Mouse (Mus musculus) forebrain, embryonic 10.5 days (tissue): Measurements from ENCODE around the gene Ptn. TPM values are rescaled to one million over a fixed set of nuclear protein-coding genes. Genes with fewer than 3 reads are reported as not detected.
"Not testable (repeated sequence)": the region's sequence is repeated elsewhere in the genome, so short reads cannot be mapped to it uniquely, and the experiment has no call there.

ENCODE experiments used
- DNase-seq: peaks from one replicate; pipeline ENCODE4 v3.0.0-alpha.2; 2017; ENCODE audit warnings: low spot score; ENCODE audit errors: extremely low spot score
- H3K27ac ChIP-seq: fragments of 300-500 bp; sonication (generic); 2 replicates; pipeline ENCODE4 v1.5.1; 2016; ENCODE audit warnings: mild to moderate bottlenecking
- H3K27me3 ChIP-seq: fragments of 300-500 bp; sonication (generic); 2 replicates; pipeline ENCODE4 v1.6.1; 2016; ENCODE audit warnings: mild to moderate bottlenecking; ENCODE audit not compliant: poor library complexity, severe bottlenecking
- H3K36me3 ChIP-seq: fragments of 300-500 bp; sonication (generic); replicated peaks from 2 replicates; pipeline ENCODE4 v1.6.1; 2016; ENCODE audit warnings: mild to moderate bottlenecking, moderate library complexity
- H3K4me1 ChIP-seq: fragments of 300-500 bp; sonication (generic); 2 replicates; pipeline ENCODE4 v1.6.1; 2016
- H3K4me3 ChIP-seq: fragments of 300-500 bp; sonication (generic); 2 replicates; pipeline ENCODE4 v1.5.1; 2016; ENCODE audit warnings: mild to moderate bottlenecking, moderate library complexity
- H3K9me3 ChIP-seq: fragments of 300-500 bp; sonication (generic); 2 replicates; pipeline ENCODE4 v1.6.1; 2016; ENCODE audit warnings: mild to moderate bottlenecking, moderate library complexity
- WGBS: fragments of 180-500 bp; shearing (Covaris S2); methylation state at CpG from one replicate; pipeline ENCODE4 v1.1.7; 2016; 5-methylcytosine and 5-hydroxymethylcytosine counted together
- polyA plus RNA-seq: library from polyadenylated mRNA; unstranded; fragments of >200 nt; fragmentation: Nextera tagmentation; extraction: Ambion mirVana; gene quantifications from 2 replicates; pipeline ENCODE4 v1.2.1, GENCODE M21; 2016

The Ptn gene
- polyA plus RNA-seq, 1 experiment from 2014 or later, result 150 TPM

DNA sequence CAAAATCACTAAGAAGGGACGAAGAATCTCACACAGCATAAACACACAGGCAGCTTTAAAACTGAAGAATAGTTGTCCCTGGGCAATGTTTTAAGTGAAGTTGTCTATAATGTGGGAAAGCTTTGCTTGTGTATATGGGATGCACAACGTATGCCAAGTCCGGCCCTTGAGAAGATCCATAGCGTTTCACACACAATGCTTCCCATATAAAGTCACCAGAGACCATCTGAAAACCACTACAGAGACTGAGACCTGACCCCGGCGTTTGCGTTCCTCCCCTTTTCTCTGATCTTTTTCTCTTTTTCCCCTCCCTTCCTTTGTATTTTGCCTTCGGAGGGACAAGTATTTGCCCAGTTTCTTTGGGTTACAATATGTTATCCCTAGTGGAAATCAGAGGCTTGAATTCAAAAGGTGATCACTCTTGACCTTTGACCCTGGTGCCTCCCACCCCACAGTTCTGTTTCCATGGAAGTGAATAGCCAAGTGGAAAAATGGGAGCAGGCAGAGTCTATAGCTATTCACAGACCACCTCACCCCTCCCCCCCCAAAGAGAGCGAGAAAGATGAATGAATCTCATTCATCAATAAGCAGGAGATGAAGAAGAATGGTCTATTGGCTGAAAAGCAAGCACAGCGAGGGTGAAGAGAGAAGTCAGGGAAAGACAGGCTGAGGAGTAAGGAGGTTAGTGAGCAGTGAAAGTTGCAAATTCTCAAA, 34.2 kb downstream of the Ptn start:
- Histone ChIP-seq H3K27ac (peak overlapping the region; percentile 74), H3K9me3 (no peaks in the 10 kb centered on the region), H3K36me3 (peaks cover 19% of the 10 kb centered on the region), H3K4me1 (peaks cover 85% of the 10 kb centered on the region), H3K4me3 (peak overlapping the region; percentile 22; the same call in 1 of the 2 replicates), H3K27me3 (peaks cover 23% of the 10 kb centered on the region)
- peak; percentile 76 for DNase-seq
- 15% methylated on average over 10 of the region's 10 CpGs for WGBS

- peaks cover 28% of the 10 kb centered on the region for H3K36me3 ChIP-seq
- peaks cover 76% of the 10 kb centered on the region for H3K4me1 ChIP-seq
- peaks cover 19% of the 10 kb centered on the region for H3K27me3 ChIP-seq
- no peak overlapping the region for H3K4me3 ChIP-seq
- no peak overlapping the region for H3K27ac ChIP-seq
- DNase-seq, result no peak
- no peaks in the 10 kb centered on the region for H3K9me3 ChIP-seq
- 79% methylated on average over 2 of the region's 2 CpGs for WGBS
These were observed 37.5 kb downstream of the Ptn start for GRCm38 (mm10) chr6:36772541-36772940.

GRCm38 (mm10) chr6:36769012-36769411, 41.0 kb downstream of the Ptn start:
- WGBS, result 76% methylated on average over 3 of the region's 3 CpGs
- no peak for DNase-seq
- no peak overlapping the region for H3K27ac ChIP-seq
- peaks cover 48% of the 10 kb centered on the region for H3K36me3 ChIP-seq
- no peaks in the 10 kb centered on the region for H3K9me3 ChIP-seq
- H3K4me3 ChIP-seq, result no peak overlapping the region
- H3K4me1 ChIP-seq, result peaks cover 41% of the 10 kb centered on the region
- peaks cover 15% of the 10 kb centered on the region for H3K27me3 ChIP-seq

DNA sequence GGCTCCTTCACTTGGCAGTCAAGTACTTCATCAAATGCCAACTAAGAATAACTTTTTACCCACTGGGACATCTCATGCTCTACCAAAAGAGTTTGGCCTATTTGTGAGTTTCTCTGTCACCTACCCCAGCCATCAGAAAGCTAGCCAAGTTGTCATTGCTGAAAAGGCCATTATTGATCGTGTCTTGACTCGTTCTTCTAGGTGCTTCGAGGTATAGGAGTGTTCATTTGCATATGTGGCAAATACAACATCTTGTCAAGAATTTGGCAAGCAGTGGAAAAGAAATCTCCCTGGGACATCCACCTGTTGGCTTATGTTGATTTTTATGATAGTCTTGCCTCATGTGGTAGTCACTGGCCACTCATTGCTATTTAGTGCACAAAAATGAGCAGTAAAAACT, 43.1 kb downstream of the Ptn start:
- peaks cover 39% of the 10 kb centered on the region for H3K36me3 ChIP-seq
- H3K27ac ChIP-seq, result no peak overlapping the region
- H3K4me3 ChIP-seq, result no peak overlapping the region
- H3K27me3 ChIP-seq, result peaks cover 4% of the 10 kb centered on the region
- no peak for DNase-seq
- no peaks in the 10 kb centered on the region for H3K9me3 ChIP-seq
- H3K4me1 ChIP-seq, result peaks cover 25% of the 10 kb centered on the region
- 91% methylated on average over 3 of the region's 3 CpGs for WGBS

- peaks cover 34% of the 10 kb centered on the region for H3K4me1 ChIP-seq
- no peaks in the 10 kb centered on the region for H3K27me3 ChIP-seq
- H3K9me3 ChIP-seq, result no peaks in the 10 kb centered on the region
- no peak overlapping the region for H3K4me3 ChIP-seq
- H3K36me3 ChIP-seq, result peaks cover 12% of the 10 kb centered on the region
- peak overlapping the region; percentile 66; the same call in 1 of the 2 replicates for H3K27ac ChIP-seq
- DNase-seq, result no peak
- WGBS, result 61% methylated on average over 10 of the region's 10 CpGs
These were observed 54.8 kb downstream of the Ptn start for GRCm38 (mm10) chr6:36755001-36755885.

- no peaks in the 10 kb centered on the region for H3K27me3 ChIP-seq
- H3K27ac ChIP-seq, result no peak overlapping the region
- H3K4me1 ChIP-seq, result peaks cover 34% of the 10 kb centered on the region
- WGBS, result 67% methylated on average over 6 of the region's 6 CpGs
- no peak overlapping the region for H3K4me3 ChIP-seq
- peaks cover 16% of the 10 kb centered on the region for H3K36me3 ChIP-seq
- H3K9me3 ChIP-seq, result no peaks in the 10 kb centered on the region
- no peak for DNase-seq
These were observed 57.1 kb downstream of the Ptn start for GRCm38 (mm10) chr6:36752887-36753286.

DNA sequence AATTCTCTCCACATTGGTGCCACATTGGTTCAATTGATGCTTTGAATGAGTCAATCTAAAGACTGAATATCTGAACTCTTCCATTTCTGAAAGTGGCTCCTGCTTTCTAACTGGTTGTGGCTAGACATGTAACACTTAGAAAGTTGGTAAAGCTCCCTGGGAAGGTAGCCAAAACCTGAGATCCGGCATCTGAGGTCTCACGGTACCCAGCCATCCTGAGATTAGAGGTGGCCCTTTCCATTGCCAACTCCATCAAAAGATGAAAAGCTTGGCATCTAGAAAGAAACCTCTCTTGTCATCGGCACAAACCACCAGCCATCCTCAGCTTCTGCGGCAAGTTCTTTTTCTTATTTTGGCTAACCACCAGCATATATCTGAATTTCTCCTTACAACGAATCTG, 70.2 kb downstream of the Ptn start:
- Histone ChIP-seq H3K4me3 (no peak overlapping the region), H3K27me3 (no peaks in the 10 kb centered on the region), H3K27ac (no peak overlapping the region), H3K36me3 (peaks cover 83% of the 10 kb centered on the region), H3K4me1 (no peaks in the 10 kb centered on the region), H3K9me3 (no peaks in the 10 kb centered on the region)
- no peak for DNase-seq
- 92% methylated on average over 5 of the region's 5 CpGs for WGBS

- no peak overlapping the region for H3K4me3 ChIP-seq
- peaks cover 85% of the 10 kb centered on the region for H3K36me3 ChIP-seq
- no peak for DNase-seq
- WGBS, result 86% methylated on average over 2 of the region's 2 CpGs
- H3K4me1 ChIP-seq, result no peaks in the 10 kb centered on the region
- no peak overlapping the region for H3K27ac ChIP-seq
- peaks cover 25% of the 10 kb centered on the region for H3K9me3 ChIP-seq
- H3K27me3 ChIP-seq, result no peaks in the 10 kb centered on the region
These were observed 73.3 kb downstream of the Ptn start for GRCm38 (mm10) chr6:36736763-36737162.

GRCm38 (mm10) chr6:36735622-36736021, 74.4 kb downstream of the Ptn start:
- not testable (repeated sequence) for H3K27ac ChIP-seq, H3K4me1 ChIP-seq, H3K4me3 ChIP-seq, H3K27me3 ChIP-seq, DNase-seq
- Histone ChIP-seq H3K9me3 (peaks cover 36% of the 10 kb centered on the region), H3K36me3 (peaks cover 86% of the 10 kb centered on the region)
- WGBS, result 83% methylated on average over 4 of the region's 4 CpGs

DNA sequence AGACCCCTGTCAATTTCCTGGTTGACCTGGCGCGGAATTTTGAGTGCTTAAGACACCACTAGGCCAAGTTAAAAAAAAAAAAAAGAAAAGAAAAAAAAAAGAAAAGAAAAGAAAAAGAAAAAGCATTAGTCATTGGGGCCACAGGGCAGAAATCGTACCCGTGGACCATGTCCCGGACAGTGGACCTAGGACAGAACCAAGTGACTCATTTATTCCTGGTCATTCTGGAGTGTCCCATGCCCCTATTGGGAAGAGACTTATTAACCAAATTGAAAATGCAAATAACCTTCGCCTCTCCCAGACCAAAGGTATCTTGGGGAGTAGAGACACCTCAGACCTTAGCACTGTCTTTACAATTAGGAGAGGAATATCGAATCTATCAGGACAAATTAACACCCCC, 80.2 kb downstream of the Ptn start:
- not testable (repeated sequence) for DNase-seq, H3K27me3 ChIP-seq, H3K27ac ChIP-seq, H3K4me3 ChIP-seq, H3K4me1 ChIP-seq
- H3K36me3 ChIP-seq, result peaks cover 86% of the 10 kb centered on the region
- H3K9me3 ChIP-seq, result peaks cover 46% of the 10 kb centered on the region
- 93% methylated on average over 7 of the region's 7 CpGs for WGBS

GRCm38 (mm10) chr6:36728079-36728478, 81.9 kb downstream of the Ptn start:
- Histone ChIP-seq H3K27ac (no peak overlapping the region), H3K4me1 (peaks cover 4% of the 10 kb centered on the region), H3K9me3 (peaks cover 35% of the 10 kb centered on the region), H3K36me3 (peaks cover 71% of the 10 kb centered on the region), H3K27me3 (no peaks in the 10 kb centered on the region), H3K4me3 (no peak overlapping the region)
- WGBS, result 81% methylated on average over 7 of the region's 7 CpGs
- no peak for DNase-seq

DNA sequence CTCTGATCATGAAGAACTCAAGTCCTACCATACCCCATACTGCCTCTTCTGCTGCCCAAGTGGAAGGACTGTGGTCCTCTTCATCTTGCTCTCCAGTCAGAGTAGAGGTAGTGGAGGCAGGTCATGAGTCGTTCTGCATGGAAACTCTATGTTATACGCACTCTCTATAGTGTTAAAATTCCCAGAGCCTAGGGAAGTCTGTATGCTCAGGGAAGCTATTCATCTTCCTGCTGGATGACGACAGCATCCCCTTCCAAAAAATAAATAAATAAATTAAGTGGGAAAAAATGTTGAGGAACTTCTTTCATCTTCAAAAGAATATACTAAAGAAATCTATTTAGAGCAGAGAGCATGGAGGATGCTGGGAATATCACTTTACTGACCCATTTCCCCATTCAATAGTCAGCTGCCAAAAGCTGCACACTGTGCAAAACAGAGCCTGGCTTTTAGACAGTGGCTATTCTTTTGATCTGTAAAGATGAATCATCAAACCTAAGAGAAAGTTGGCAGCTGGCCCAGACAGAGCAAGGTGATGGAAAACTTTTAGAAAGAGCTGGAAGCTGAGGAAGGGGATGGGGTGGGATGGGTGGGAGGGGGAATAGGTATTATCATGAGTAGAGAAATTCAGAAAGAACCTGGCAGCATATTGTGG, 84.4 kb downstream of the Ptn start:
- H3K4me3 ChIP-seq, result no peak overlapping the region
- H3K36me3 ChIP-seq, result peaks cover 52% of the 10 kb centered on the region
- no peaks in the 10 kb centered on the region for H3K27me3 ChIP-seq
- H3K9me3 ChIP-seq, result peaks cover 10% of the 10 kb centered on the region
- H3K27ac ChIP-seq, result no peak overlapping the region
- no peak for DNase-seq
- peaks cover 5% of the 10 kb centered on the region for H3K4me1 ChIP-seq
- WGBS, result 93% methylated on average over 3 of the region's 3 CpGs
